Mouse (Mus musculus): ENCODE data around the gene Mmel1.

GRCm38 (mm10) chr4:154870721-154871120, 1.3 kb downstream of the Mmel1 start:
- TF ChIP-seq CTCF (IDR thresholded peaks at IDR 0.05; ENCODE audit: low read depth, low read length) (no peak), POLR2A (IDR thresholded peaks at IDR 0.05; ENCODE audit: borderline replicate concordance, low read depth, low read length) (no peak)

Data from bone marrow macrophage, adult 2 months (primary cell).